Mouse (Mus musculus) neural tube, embryonic 11.5 days (tissue): Measurements from ENCODE around the gene Phtf1. TPM values are rescaled to one million over a fixed set of nuclear protein-coding genes. Genes with fewer than 3 reads are reported as not detected.

Experiments used
- ATAC-seq: fragments of 200-750 bp; cut with Nextera tagmentation; 2 replicates; pipeline ENCODE4 v1.8.0; 2017; ENCODE audit warnings: moderate number of reproducible peaks, mild to moderate bottlenecking, moderate TSS enrichment, moderate library complexity; ENCODE audit not compliant: insufficient read depth, low FRiP score, low TSS enrichment
- DNase-seq: peaks from one replicate; pipeline ENCODE4 v3.0.0-alpha.2; 2015; ENCODE audit warnings: low spot score
- H3K27ac ChIP-seq: fragments of 300-500 bp; sonication (generic); 2 replicates; pipeline ENCODE4 v1.5.1; 2014; ENCODE audit warnings: low read depth, mild to moderate bottlenecking, low read length
- H3K27me3 ChIP-seq: fragments of 300-500 bp; sonication (generic); 2 replicates; pipeline ENCODE4 v1.6.1; 2014; ENCODE audit warnings: mild to moderate bottlenecking, low read length, mixed read lengths; ENCODE audit not compliant: control insufficient read depth, insufficient read depth
- H3K36me3 ChIP-seq: fragments of 300-500 bp; sonication (generic); 2 replicates; pipeline ENCODE4 v1.6.1; 2014; ENCODE audit warnings: mild to moderate bottlenecking, low read length, moderate library complexity, mixed read lengths; ENCODE audit not compliant: control insufficient read depth, insufficient read depth
- H3K4me1 ChIP-seq: fragments of 300-500 bp; sonication (generic); 2 replicates; pipeline ENCODE4 v1.6.1; 2014; ENCODE audit warnings: low read length, mixed read lengths; ENCODE audit not compliant: control insufficient read depth, insufficient read depth
- H3K4me2 ChIP-seq: fragments of 300-500 bp; sonication (generic); 2 replicates; pipeline ENCODE4 v1.6.1; 2014; ENCODE audit warnings: low read depth, mild to moderate bottlenecking, moderate library complexity
- H3K4me3 ChIP-seq: fragments of 300-500 bp; sonication (generic); 2 replicates; pipeline ENCODE4 v1.5.1; 2014; ENCODE audit warnings: low read depth, low read length
- H3K9ac ChIP-seq: fragments of 300-500 bp; sonication (generic); 2 replicates; pipeline ENCODE4 v1.6.1; 2014; ENCODE audit warnings: mild to moderate bottlenecking, low read length
- H3K9me3 ChIP-seq: fragments of 300-500 bp; sonication (generic); 2 replicates; pipeline ENCODE4 v1.6.1; 2016; ENCODE audit warnings: low read length; ENCODE audit not compliant: control insufficient read depth
- WGBS: fragments of 180-500 bp; shearing (Covaris S2); extraction: QIAGEN DNeasy Blood & Tissue Kit; methylation state at CpG from one replicate; pipeline ENCODE4 v1.1.7; 2014; 5-methylcytosine and 5-hydroxymethylcytosine counted together
- polyA plus RNA-seq: library from polyadenylated mRNA; unstranded; fragments of >200 nt; fragmentation: Nextera tagmentation; extraction: Ambion mirVana; gene quantifications from 2 replicates; pipeline ENCODE4 v1.2.1, GENCODE M21; 2014

Phtf1 gene
- polyA plus RNA-seq, 1 experiment from 2014 or later: 46.3 TPM

- no peak for DNase-seq
- Histone ChIP-seq H3K4me3 (no peak overlapping the region), H3K36me3 (peaks cover 5% of the 10 kb centered on the region; the same call in 1 of the 2 replicates), H3K27ac (no peak overlapping the region), H3K9me3 (no peaks in the 10 kb centered on the region), H3K4me2 (no peak overlapping the region), H3K4me1 (no peaks in the 10 kb centered on the region), H3K9ac (no peak overlapping the region), H3K27me3 (no peaks in the 10 kb centered on the region)
- no peak for ATAC-seq
- WGBS: 87% methylated on average over 8 of the region's 8 CpGs
Observed at GRCm38 (mm10) chr3:104007479-104007878, 39.6 kb downstream of the Phtf1 start.

- Histone ChIP-seq H3K27me3 (no peaks in the 10 kb centered on the region), H3K4me1 (no peaks in the 10 kb centered on the region), H3K4me2 (no peak overlapping the region), H3K36me3 (peaks cover 5% of the 10 kb centered on the region), H3K4me3 (no peak overlapping the region), H3K9me3 (no peaks in the 10 kb centered on the region), H3K9ac (no peak overlapping the region), H3K27ac (no peak overlapping the region)
- ATAC-seq (no peak), DNase-seq (no peak)
- WGBS: 89% methylated on average over 5 of the region's 5 CpGs
Observed at GRCm38 (mm10) chr3:104009924-104010662, 42.2 kb downstream of the Phtf1 start.

- 93% methylated on average over 2 of the region's 2 CpGs for WGBS
- Histone ChIP-seq H3K4me1 (no peaks in the 10 kb centered on the region), H3K4me3 (no peak overlapping the region), H3K4me2 (no peak overlapping the region), H3K9ac (no peak overlapping the region), H3K9me3 (no peaks in the 10 kb centered on the region), H3K27me3 (no peaks in the 10 kb centered on the region), H3K27ac (no peak overlapping the region), H3K36me3 (peaks cover 2% of the 10 kb centered on the region)
- DNase-seq: no peak
- no peak for ATAC-seq
Observed at GRCm38 (mm10) chr3:104011972-104012371, 44.1 kb downstream of the Phtf1 start.

GRCm38 (mm10) chr3:104017931-104018330 lies 50.0 kb downstream of the Phtf1 start:
- H3K4me2 ChIP-seq: no peak overlapping the region
- DNase-seq: no peak
- 80% methylated on average over 3 of the region's 3 CpGs for WGBS
- no peaks in the 10 kb centered on the region for H3K9me3 ChIP-seq
- ATAC-seq: no peak
- H3K27me3 ChIP-seq: no peaks in the 10 kb centered on the region
- no peak overlapping the region for H3K27ac ChIP-seq
- no peak overlapping the region for H3K9ac ChIP-seq
- no peak overlapping the region for H3K4me3 ChIP-seq
- no peaks in the 10 kb centered on the region for H3K4me1 ChIP-seq
- peaks cover 2% of the 10 kb centered on the region for H3K36me3 ChIP-seq

- ATAC-seq (no peak), DNase-seq (no peak)
- Histone ChIP-seq H3K9me3 (no peaks in the 10 kb centered on the region), H3K4me1 (no peaks in the 10 kb centered on the region), H3K36me3 (peaks cover 2% of the 10 kb centered on the region), H3K27me3 (no peaks in the 10 kb centered on the region), H3K9ac (no peak overlapping the region), H3K4me2 (no peak overlapping the region), H3K27ac (no peak overlapping the region), H3K4me3 (no peak overlapping the region)
- WGBS: 80% methylated on average over 4 of the region's 4 CpGs
Observed at GRCm38 (mm10) chr3:104019453-104019852, 51.5 kb downstream of the Phtf1 start.

- no peaks in the 10 kb centered on the region; the same call in none of the 2 replicates for H3K36me3 ChIP-seq
- no peak overlapping the region for H3K4me3 ChIP-seq
- no peaks in the 10 kb centered on the region for H3K9me3 ChIP-seq
- H3K9ac ChIP-seq: no peak overlapping the region
- DNase-seq: no peak
- H3K27me3 ChIP-seq: no peaks in the 10 kb centered on the region
- 88% methylated on average over 12 of the region's 12 CpGs for WGBS
- no peak overlapping the region for H3K27ac ChIP-seq
- no peak for ATAC-seq
- no peak overlapping the region for H3K4me2 ChIP-seq
- H3K4me1 ChIP-seq: no peaks in the 10 kb centered on the region
Observed at GRCm38 (mm10) chr3:104020101-104020500, 52.2 kb downstream of the Phtf1 start.

- no peaks in the 10 kb centered on the region for H3K36me3 ChIP-seq
- H3K9ac ChIP-seq: no peak overlapping the region
- WGBS: 54% methylated on average over 3 of the region's 3 CpGs
- H3K4me3 ChIP-seq: no peak overlapping the region
- DNase-seq: no peak
- H3K4me1 ChIP-seq: no peaks in the 10 kb centered on the region
- no peaks in the 10 kb centered on the region for H3K9me3 ChIP-seq
- ATAC-seq: no peak
- H3K27me3 ChIP-seq: no peaks in the 10 kb centered on the region
- H3K27ac ChIP-seq: no peak overlapping the region
- H3K4me2 ChIP-seq: no peak overlapping the region
Observed at GRCm38 (mm10) chr3:104026938-104027337, 59.0 kb downstream of the Phtf1 start.

GRCm38 (mm10) chr3:104032086-104032485 lies 64.2 kb downstream of the Phtf1 start:
- no peaks in the 10 kb centered on the region for H3K9me3 ChIP-seq
- no peak overlapping the region for H3K4me3 ChIP-seq
- H3K27me3 ChIP-seq: no peaks in the 10 kb centered on the region
- DNase-seq (no peak), ATAC-seq (no peak)
- no peak overlapping the region for H3K4me2 ChIP-seq
- H3K4me1 ChIP-seq: no peaks in the 10 kb centered on the region
- H3K9ac ChIP-seq: no peak overlapping the region
- WGBS: 98% methylated on average over 1 of the region's 1 CpGs
- no peaks in the 10 kb centered on the region for H3K36me3 ChIP-seq
- no peak overlapping the region for H3K27ac ChIP-seq

GRCm38 (mm10) chr3:104032747-104033146 lies 64.8 kb downstream of the Phtf1 start:
- no peaks in the 10 kb centered on the region for H3K4me1 ChIP-seq
- no peak overlapping the region for H3K9ac ChIP-seq
- ATAC-seq: no peak
- DNase-seq: no peak
- H3K9me3 ChIP-seq: no peaks in the 10 kb centered on the region
- H3K27me3 ChIP-seq: no peaks in the 10 kb centered on the region
- 86% methylated on average over 1 of the region's 1 CpGs for WGBS
- no peak overlapping the region for H3K27ac ChIP-seq
- H3K36me3 ChIP-seq: no peaks in the 10 kb centered on the region
- H3K4me2 ChIP-seq: no peak overlapping the region
- H3K4me3 ChIP-seq: no peak overlapping the region
